Mouse (Mus musculus): ENCODE measurements around the gene Large1. TPM values are rescaled to one million over a fixed set of nuclear protein-coding genes. Genes with fewer than 3 reads are reported as not detected.
"Not testable (repeated sequence)": the region's sequence is repeated elsewhere in the genome, so short reads cannot be mapped to it uniquely, and the experiment has no call there.

Gene Large1
- total and polyA plus RNA-seq, 3 experiments, result 0.22 TPM; not detected in 2

DNA sequence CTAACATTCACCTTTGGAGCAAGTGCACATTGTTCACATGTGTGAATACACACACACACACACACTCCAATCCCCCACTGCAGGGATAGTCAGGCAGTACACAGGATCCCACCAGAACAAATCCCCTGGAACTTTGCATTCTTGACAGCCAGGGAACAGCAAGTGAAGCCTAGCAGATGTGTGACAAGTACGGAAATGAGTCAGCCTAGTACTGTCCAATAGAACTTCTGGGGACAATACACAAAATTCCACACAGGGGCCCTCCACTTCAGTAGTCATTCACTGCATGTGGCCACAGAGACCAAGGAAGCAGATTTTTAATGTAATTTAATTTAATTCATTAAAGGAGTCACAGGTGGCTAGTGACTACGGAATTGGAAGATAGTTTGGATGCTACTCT lies 62.7 kb downstream of the Large1 start:
- no peaks in the 10 kb centered on the region for H3K36me3 ChIP-seq (replicated peaks)
- TF ChIP-seq CTCF (IDR thresholded peaks at IDR 0.05; ENCODE audit: low read depth, low read length), result no peak
- TF ChIP-seq GATA2 (IDR thresholded peaks at IDR 0.05; ENCODE audit: borderline replicate concordance, low read depth, low read length), result no peak
- TF ChIP-seq TAL1 (conservative IDR thresholded peaks at IDR 0.05; ENCODE audit: low read depth, low read length), result no peak
- TF ChIP-seq POLR2AphosphoS5 (IDR thresholded peaks at IDR 0.05; ENCODE audit: insufficient replicate concordance, low read depth, low read length), result no peak
- no peak for TF ChIP-seq GATA1 (IDR thresholded peaks at IDR 0.05; ENCODE audit: borderline replicate concordance, low read length)
- H3K4me3 ChIP-seq (ENCODE audit: low read depth, low read length), result no peak overlapping the region
- H3K9me3 ChIP-seq (replicated peaks), result peaks cover 14% of the 10 kb centered on the region; the same call in 1 of the 2 replicates
- H3K4me1 ChIP-seq (ENCODE audit: insufficient read depth, low read depth, low read length), result no peaks in the 10 kb centered on the region
- no peak for ATAC-seq (ENCODE audit: extremely low read depth, insufficient number of reproducible peaks, low FRiP score, poor library complexity, severe bottlenecking)
- no peaks in the 10 kb centered on the region for H3K27me3 ChIP-seq (ENCODE audit: insufficient read depth, low read length)
- DNase-seq (ENCODE audit: low spot score), result no peak

GRCm38 (mm10) chr8:73289831-73290230 lies 63.5 kb downstream of the Large1 start:
- ATAC-seq (ENCODE audit: extremely low read depth, insufficient number of reproducible peaks, low FRiP score, poor library complexity, severe bottlenecking), result no peak
- H3K36me3 ChIP-seq (replicated peaks), result no peaks in the 10 kb centered on the region

DNA sequence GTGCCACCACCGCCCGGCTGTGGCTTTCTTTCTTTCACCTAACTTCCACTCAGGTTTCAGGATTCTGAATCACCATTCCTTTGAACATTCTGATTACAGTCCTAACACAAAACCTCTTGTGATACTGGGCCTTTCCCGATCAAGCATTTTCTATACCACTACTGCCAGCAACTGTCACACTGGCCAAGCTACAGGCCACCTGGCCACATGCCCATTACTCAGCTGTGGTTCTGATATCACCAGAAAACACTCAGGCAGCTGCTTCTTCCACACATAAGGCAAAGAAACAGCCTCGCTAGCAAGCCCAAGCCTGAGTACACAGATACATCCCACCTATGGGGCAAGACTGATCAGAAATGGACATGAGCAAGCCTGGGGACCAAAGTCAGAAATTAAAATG lies 71.3 kb downstream of the Large1 start:
- H3K36me3 ChIP-seq (replicated peaks), result no peaks in the 10 kb centered on the region
- no peak for ATAC-seq (ENCODE audit: extremely low read depth, insufficient number of reproducible peaks, low FRiP score, poor library complexity, severe bottlenecking)
- H3K9me3 ChIP-seq (replicated peaks), result peaks cover 5% of the 10 kb centered on the region; the same call in 1 of the 2 replicates
- no peak overlapping the region for H3K4me3 ChIP-seq (ENCODE audit: low read depth, low read length)
- TF ChIP-seq CTCF (IDR thresholded peaks at IDR 0.05; ENCODE audit: low read depth, low read length) (no peak), POLR2AphosphoS5 (IDR thresholded peaks at IDR 0.05; ENCODE audit: insufficient replicate concordance, low read depth, low read length) (no peak), TAL1 (conservative IDR thresholded peaks at IDR 0.05; ENCODE audit: low read depth, low read length) (no peak), GATA2 (IDR thresholded peaks at IDR 0.05; ENCODE audit: borderline replicate concordance, low read depth, low read length) (no peak), GATA1 (IDR thresholded peaks at IDR 0.05; ENCODE audit: borderline replicate concordance, low read length) (no peak)
- no peaks in the 10 kb centered on the region for H3K4me1 ChIP-seq (ENCODE audit: insufficient read depth, low read depth, low read length)
- DNase-seq (ENCODE audit: low spot score), result no peak
- no peaks in the 10 kb centered on the region for H3K27me3 ChIP-seq (ENCODE audit: insufficient read depth, low read length)

More at GRCm38 (mm10) chr8:73289831-73290230, 63.5 kb downstream of the Large1 start:
- DNase-seq (ENCODE audit: low spot score), result no peak
- H3K27me3 ChIP-seq (ENCODE audit: insufficient read depth, low read length), result no peaks in the 10 kb centered on the region
- H3K9me3 ChIP-seq (replicated peaks), result peaks cover 16% of the 10 kb centered on the region
- TF ChIP-seq CTCF (IDR thresholded peaks at IDR 0.05; ENCODE audit: low read depth, low read length) (no peak), GATA1 (IDR thresholded peaks at IDR 0.05; ENCODE audit: borderline replicate concordance, low read length) (no peak), TAL1 (conservative IDR thresholded peaks at IDR 0.05; ENCODE audit: low read depth, low read length) (no peak), POLR2AphosphoS5 (IDR thresholded peaks at IDR 0.05; ENCODE audit: insufficient replicate concordance, low read depth, low read length) (no peak), GATA2 (IDR thresholded peaks at IDR 0.05; ENCODE audit: borderline replicate concordance, low read depth, low read length) (no peak)
- H3K4me3 ChIP-seq (ENCODE audit: low read depth, low read length), result no peak overlapping the region
- H3K4me1 ChIP-seq (ENCODE audit: insufficient read depth, low read depth, low read length), result no peaks in the 10 kb centered on the region

DNA sequence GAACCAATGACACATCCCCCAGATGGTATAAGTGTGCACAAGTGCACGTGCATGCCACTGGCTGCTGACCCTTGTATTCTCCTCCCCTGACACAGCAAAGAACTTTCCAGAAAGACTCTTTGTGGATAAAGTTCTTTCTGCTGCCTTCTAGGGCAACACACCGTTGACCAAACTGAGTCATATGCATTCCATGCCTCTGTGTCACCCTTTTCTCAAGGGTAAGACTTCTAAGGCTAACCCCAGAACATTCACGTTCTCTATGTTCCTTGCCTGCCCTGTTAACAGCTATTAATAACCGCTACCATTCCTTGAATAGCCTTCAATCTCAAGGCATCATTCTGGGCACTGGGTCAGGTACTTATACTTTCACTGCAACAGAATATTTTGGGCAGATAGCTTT lies 77.3 kb downstream of the Large1 start:
- TF ChIP-seq GATA1 (IDR thresholded peaks at IDR 0.05; ENCODE audit: borderline replicate concordance, low read length) (no peak), POLR2AphosphoS5 (IDR thresholded peaks at IDR 0.05; ENCODE audit: insufficient replicate concordance, low read depth, low read length) (no peak), TAL1 (conservative IDR thresholded peaks at IDR 0.05; ENCODE audit: low read depth, low read length) (no peak), GATA2 (IDR thresholded peaks at IDR 0.05; ENCODE audit: borderline replicate concordance, low read depth, low read length) (no peak), CTCF (IDR thresholded peaks at IDR 0.05; ENCODE audit: low read depth, low read length) (no peak)
- Histone ChIP-seq H3K4me1 (ENCODE audit: insufficient read depth, low read depth, low read length) (no peaks in the 10 kb centered on the region), H3K4me3 (ENCODE audit: low read depth, low read length) (no peak overlapping the region), H3K9me3 (replicated peaks) (peaks cover 12% of the 10 kb centered on the region), H3K36me3 (replicated peaks) (no peaks in the 10 kb centered on the region), H3K27me3 (ENCODE audit: insufficient read depth, low read length) (no peaks in the 10 kb centered on the region)
- ATAC-seq (ENCODE audit: extremely low read depth, insufficient number of reproducible peaks, low FRiP score, poor library complexity, severe bottlenecking) (no peak), DNase-seq (ENCODE audit: low spot score) (no peak)

DNA sequence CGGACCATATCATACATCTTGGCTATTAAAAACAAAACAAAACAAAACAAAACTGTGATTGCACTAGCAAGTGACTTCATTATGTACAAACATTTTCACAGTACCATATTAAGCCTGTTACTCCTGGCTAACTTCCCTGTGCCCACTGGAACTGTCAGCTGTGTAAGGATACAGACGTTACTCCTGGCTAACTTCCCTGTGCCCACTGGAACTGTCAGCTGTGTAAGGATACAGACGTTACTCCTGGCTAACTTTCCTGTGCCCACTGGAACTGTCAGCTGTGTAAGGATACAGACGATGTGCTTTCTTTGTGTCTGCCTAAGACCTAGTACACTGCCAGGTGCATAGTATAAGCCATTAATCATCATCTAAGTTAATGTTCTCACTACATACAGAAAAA lies 77.9 kb downstream of the Large1 start:
- not testable (repeated sequence) for H3K4me1 ChIP-seq (ENCODE audit: insufficient read depth, low read depth, low read length); DNase-seq (ENCODE audit: low spot score); ATAC-seq (ENCODE audit: extremely low read depth, insufficient number of reproducible peaks, low FRiP score, poor library complexity, severe bottlenecking); H3K36me3 ChIP-seq (replicated peaks); H3K4me3 ChIP-seq (ENCODE audit: low read depth, low read length); H3K27me3 ChIP-seq (ENCODE audit: insufficient read depth, low read length)
- peaks cover 12% of the 10 kb centered on the region for H3K9me3 ChIP-seq (replicated peaks)

GRCm38 (mm10) chr8:73273150-73273549 lies 80.2 kb downstream of the Large1 start:
- ATAC-seq (ENCODE audit: extremely low read depth, insufficient number of reproducible peaks, low FRiP score, poor library complexity, severe bottlenecking), result no peak

DNA sequence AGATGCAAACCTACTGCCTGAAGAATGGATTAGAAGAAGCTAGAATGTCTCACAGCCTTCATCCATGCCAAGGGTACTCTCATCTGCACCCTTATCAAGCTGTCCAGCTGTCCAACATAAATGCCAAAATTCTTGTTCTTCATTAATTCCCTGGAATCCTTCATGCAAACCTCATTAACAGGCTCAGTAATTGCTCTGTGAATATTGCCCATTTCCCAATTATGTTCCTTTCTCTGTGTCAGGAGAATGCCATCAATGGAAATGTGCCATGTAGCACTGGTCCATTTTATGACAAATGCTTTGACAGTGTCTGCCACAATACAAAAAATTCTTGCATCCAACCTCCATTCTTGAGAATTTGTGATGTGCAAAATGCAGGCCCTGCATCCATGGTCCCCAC lies 82.3 kb downstream of the Large1 start:
- TF ChIP-seq GATA1 (IDR thresholded peaks at IDR 0.05; ENCODE audit: borderline replicate concordance, low read length) (no peak), CTCF (IDR thresholded peaks at IDR 0.05; ENCODE audit: low read depth, low read length) (no peak), GATA2 (IDR thresholded peaks at IDR 0.05; ENCODE audit: borderline replicate concordance, low read depth, low read length) (no peak), POLR2AphosphoS5 (IDR thresholded peaks at IDR 0.05; ENCODE audit: insufficient replicate concordance, low read depth, low read length) (no peak), TAL1 (conservative IDR thresholded peaks at IDR 0.05; ENCODE audit: low read depth, low read length) (no peak)
- DNase-seq (ENCODE audit: low spot score) (no peak), ATAC-seq (ENCODE audit: extremely low read depth, insufficient number of reproducible peaks, low FRiP score, poor library complexity, severe bottlenecking) (no peak)
- Histone ChIP-seq H3K4me1 (ENCODE audit: insufficient read depth, low read depth, low read length) (no peaks in the 10 kb centered on the region), H3K9me3 (replicated peaks) (peaks cover 12% of the 10 kb centered on the region), H3K36me3 (replicated peaks) (no peaks in the 10 kb centered on the region), H3K27me3 (ENCODE audit: insufficient read depth, low read length) (no peaks in the 10 kb centered on the region), H3K4me3 (ENCODE audit: low read depth, low read length) (no peak overlapping the region)

More at GRCm38 (mm10) chr8:73273150-73273549, 80.2 kb downstream of the Large1 start:
- H3K4me1 ChIP-seq (ENCODE audit: insufficient read depth, low read depth, low read length), result no peaks in the 10 kb centered on the region
- no peaks in the 10 kb centered on the region for H3K36me3 ChIP-seq (replicated peaks)
- TF ChIP-seq CTCF (IDR thresholded peaks at IDR 0.05; ENCODE audit: low read depth, low read length) (no peak), GATA2 (IDR thresholded peaks at IDR 0.05; ENCODE audit: borderline replicate concordance, low read depth, low read length) (no peak), TAL1 (conservative IDR thresholded peaks at IDR 0.05; ENCODE audit: low read depth, low read length) (no peak), GATA1 (IDR thresholded peaks at IDR 0.05; ENCODE audit: borderline replicate concordance, low read length) (no peak), POLR2AphosphoS5 (IDR thresholded peaks at IDR 0.05; ENCODE audit: insufficient replicate concordance, low read depth, low read length) (no peak)
- no peak overlapping the region for H3K4me3 ChIP-seq (ENCODE audit: low read depth, low read length)
- H3K27me3 ChIP-seq (ENCODE audit: insufficient read depth, low read length), result no peaks in the 10 kb centered on the region
- DNase-seq (ENCODE audit: low spot score), result no peak
- peaks cover 12% of the 10 kb centered on the region for H3K9me3 ChIP-seq (replicated peaks)
